Mouse (Mus musculus) stomach, postnatal 0 days (tissue): ENCODE measurements around the gene Spire2. TPM values are rescaled to one million over a fixed set of nuclear protein-coding genes. Genes with fewer than 3 reads are reported as not detected.

Experiments
- ATAC-seq: fragments of 200-750 bp; cut with Nextera tagmentation; 2 replicates; pipeline ENCODE4 v1.8.0; 2017; ENCODE audit not compliant: low FRiP score, low TSS enrichment
- DNase-seq: peaks from one replicate; pipeline ENCODE4 v3.0.0-alpha.2; 2016; ENCODE audit warnings: low spot score
- H3K27ac ChIP-seq: fragments of 300-500 bp; sonication (generic); replicated peaks from 2 replicates; pipeline ENCODE4 v1.5.1; 2014; ENCODE audit warnings: mild to moderate bottlenecking, control low read depth
- H3K27me3 ChIP-seq: fragments of 300-500 bp; sonication (generic); 2 replicates; pipeline ENCODE4 v1.6.1; 2014; ENCODE audit warnings: low read length; ENCODE audit not compliant: control insufficient read depth, insufficient read depth
- H3K36me3 ChIP-seq: fragments of 300-500 bp; sonication (generic); 2 replicates; pipeline ENCODE4 v1.6.1; 2014; ENCODE audit warnings: low read length, mixed read lengths; ENCODE audit not compliant: control insufficient read depth, insufficient read depth
- H3K4me1 ChIP-seq: fragments of 300-500 bp; sonication (generic); replicated peaks from 2 replicates; pipeline ENCODE4 v1.6.1; 2014; ENCODE audit warnings: antibody characterized with exemption; ENCODE audit not compliant: control insufficient read depth, insufficient read depth
- H3K4me2 ChIP-seq: fragments of 300-500 bp; sonication (generic); replicated peaks from 2 replicates; pipeline ENCODE4 v1.6.1; 2014; ENCODE audit warnings: low read depth, mild to moderate bottlenecking, control low read depth, moderate library complexity
- H3K4me3 ChIP-seq: fragments of 300-500 bp; sonication (generic); 2 replicates; pipeline ENCODE4 v1.5.1; 2014; ENCODE audit warnings: low read depth, low read length, control low read depth
- H3K9ac ChIP-seq: fragments of 300-500 bp; sonication (generic); 2 replicates; pipeline ENCODE4 v1.6.1; 2014; ENCODE audit warnings: mild to moderate bottlenecking, low read length, control low read depth, mixed read lengths
- H3K9me3 ChIP-seq: fragments of 300-500 bp; sonication (generic); 2 replicates; pipeline ENCODE4 v1.6.1; 2016; ENCODE audit warnings: low read length; ENCODE audit not compliant: control insufficient read depth
- CTCF ChIP-seq: IDR thresholded peaks from 2 replicates; pipeline ENCODE4 v1.5.1; 2016; ENCODE audit warnings: antibody characterized with exemption, low read depth, mild to moderate bottlenecking, moderate library complexity
- EP300 ChIP-seq: optimal IDR thresholded peaks from 2 replicates; pipeline ENCODE3; 2016; ENCODE audit warnings: antibody characterized with exemption
- WGBS: fragments of 180-500 bp; shearing (Covaris S2); extraction: QIAGEN DNeasy Blood & Tissue Kit; methylation state at CpG from one replicate; pipeline ENCODE4 v1.1.7; 2014; 5-methylcytosine and 5-hydroxymethylcytosine counted together
- polyA plus RNA-seq: library from polyadenylated mRNA; unstranded; fragments of >200 nt; fragmentation: Nextera tagmentation; extraction: Ambion mirVana; gene quantifications from 2 replicates; pipeline ENCODE4 v1.2.1, GENCODE M21; 2015

The Spire2 gene
- polyA plus RNA-seq, 1 experiment from 2014 or later = 12.4 TPM

DNA sequence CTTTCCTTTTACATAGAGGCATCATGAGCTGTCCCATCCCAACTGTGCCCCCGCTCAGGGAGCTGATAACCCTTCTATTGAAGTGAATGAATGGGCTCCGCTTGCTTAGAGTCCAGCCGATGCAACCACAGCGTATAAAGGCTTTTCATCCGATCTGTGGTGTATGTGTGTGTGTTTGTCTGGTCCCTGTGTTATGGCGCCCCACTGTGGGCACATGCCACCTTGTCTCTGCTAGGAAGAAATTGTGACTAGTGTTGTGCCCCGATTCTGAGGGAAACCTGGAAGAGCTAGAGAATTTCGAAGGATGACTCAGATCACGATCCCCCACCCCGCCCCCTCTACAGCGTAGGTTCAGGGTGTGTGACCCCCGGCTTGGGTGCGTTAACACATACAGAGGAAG, 20.3 kb downstream of the Spire2 start:
- Histone ChIP-seq H3K4me1 (no peaks in the 10 kb centered on the region), H3K4me2 (no peak overlapping the region), H3K4me3 (no peak overlapping the region), H3K36me3 (no peaks in the 10 kb centered on the region), H3K9me3 (no peaks in the 10 kb centered on the region), H3K27ac (no peak overlapping the region), H3K9ac (no peak overlapping the region), H3K27me3 (no peaks in the 10 kb centered on the region)
- 40% methylated on average over 13 of the region's 13 CpGs for WGBS
- DNase-seq (peak; percentile 81), ATAC-seq (0 out of 2 replicates have a peak, but pooled peaks have one; percentile 44)
- TF ChIP-seq EP300 = no peak
- peak; percentile 86 for TF ChIP-seq CTCF

DNA sequence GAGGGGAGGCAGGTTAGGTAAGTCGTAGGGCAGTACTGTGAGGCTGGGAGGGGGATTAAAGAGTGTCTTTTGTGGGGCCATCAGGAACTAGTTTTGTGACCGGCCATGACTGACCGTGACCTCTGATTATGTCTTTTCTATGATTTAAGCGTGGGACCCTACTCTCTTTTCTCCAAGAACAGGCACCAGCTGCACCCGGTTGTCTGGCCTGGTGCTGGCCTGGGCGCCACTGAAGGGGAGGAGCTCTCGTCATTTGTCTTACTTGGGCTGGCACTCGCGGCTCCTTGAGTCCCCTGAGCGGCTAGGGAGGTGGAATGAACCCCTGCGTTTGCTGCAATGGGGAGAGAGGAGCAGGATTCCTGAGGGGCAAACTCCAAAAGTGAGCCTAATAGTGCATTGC, 20.7 kb downstream of the Spire2 start:
- TF ChIP-seq EP300 (no peak), CTCF (no peak)
- Histone ChIP-seq H3K36me3 (no peaks in the 10 kb centered on the region), H3K9me3 (no peaks in the 10 kb centered on the region), H3K4me3 (no peak overlapping the region), H3K4me1 (no peaks in the 10 kb centered on the region), H3K27me3 (no peaks in the 10 kb centered on the region), H3K9ac (no peak overlapping the region), H3K4me2 (no peak overlapping the region), H3K27ac (no peak overlapping the region)
- WGBS = 36% methylated on average over 11 of the region's 11 CpGs
- ATAC-seq = no peak
- DNase-seq = no peak

DNA sequence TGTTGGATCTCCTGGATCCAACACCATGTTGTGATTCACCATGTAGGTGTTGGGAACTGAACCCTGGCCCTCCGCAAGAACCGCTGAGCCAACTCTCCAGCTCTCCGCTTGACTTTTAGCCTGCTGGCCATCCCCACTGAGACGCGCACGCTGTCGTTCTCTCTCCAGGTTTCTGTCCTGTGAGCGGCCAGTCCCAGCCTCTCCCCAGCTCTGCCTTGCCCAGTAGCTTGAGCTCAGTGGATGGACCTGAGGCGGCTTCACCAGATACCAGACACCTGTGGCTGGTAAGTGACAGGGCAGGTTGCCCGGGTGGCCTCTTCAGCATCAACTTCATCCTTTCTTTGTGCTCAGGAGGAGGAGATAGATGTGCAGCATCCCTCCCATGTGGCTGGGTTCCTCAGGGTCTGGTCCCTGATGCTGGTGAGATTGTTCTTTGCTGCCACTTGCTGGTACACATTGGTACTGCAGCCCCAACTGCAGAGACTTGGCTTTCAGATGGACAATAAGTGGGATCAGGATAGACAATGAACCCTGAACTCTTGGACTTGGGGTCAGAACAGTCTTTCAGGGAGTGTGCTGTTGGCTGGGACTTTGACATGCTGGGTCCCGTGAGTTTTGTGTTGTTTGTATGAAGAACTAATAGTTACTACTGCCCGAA, 28.7 kb downstream of the Spire2 start:
- H3K27me3 ChIP-seq = no peaks in the 10 kb centered on the region
- peak; percentile 81 for DNase-seq
- H3K36me3 ChIP-seq = no peaks in the 10 kb centered on the region
- no peaks in the 10 kb centered on the region for H3K9me3 ChIP-seq
- H3K4me1 ChIP-seq = no peaks in the 10 kb centered on the region
- WGBS = 45% methylated on average over 12 of the region's 12 CpGs
- H3K4me3 ChIP-seq = no peak overlapping the region
- H3K9ac ChIP-seq = no peak overlapping the region
- no peak overlapping the region for H3K27ac ChIP-seq
- H3K4me2 ChIP-seq = no peak overlapping the region
- TF ChIP-seq CTCF (peak; percentile 97), EP300 (no peak)
- peak; percentile 38; the same call in 1 of the 2 replicates for ATAC-seq

DNA sequence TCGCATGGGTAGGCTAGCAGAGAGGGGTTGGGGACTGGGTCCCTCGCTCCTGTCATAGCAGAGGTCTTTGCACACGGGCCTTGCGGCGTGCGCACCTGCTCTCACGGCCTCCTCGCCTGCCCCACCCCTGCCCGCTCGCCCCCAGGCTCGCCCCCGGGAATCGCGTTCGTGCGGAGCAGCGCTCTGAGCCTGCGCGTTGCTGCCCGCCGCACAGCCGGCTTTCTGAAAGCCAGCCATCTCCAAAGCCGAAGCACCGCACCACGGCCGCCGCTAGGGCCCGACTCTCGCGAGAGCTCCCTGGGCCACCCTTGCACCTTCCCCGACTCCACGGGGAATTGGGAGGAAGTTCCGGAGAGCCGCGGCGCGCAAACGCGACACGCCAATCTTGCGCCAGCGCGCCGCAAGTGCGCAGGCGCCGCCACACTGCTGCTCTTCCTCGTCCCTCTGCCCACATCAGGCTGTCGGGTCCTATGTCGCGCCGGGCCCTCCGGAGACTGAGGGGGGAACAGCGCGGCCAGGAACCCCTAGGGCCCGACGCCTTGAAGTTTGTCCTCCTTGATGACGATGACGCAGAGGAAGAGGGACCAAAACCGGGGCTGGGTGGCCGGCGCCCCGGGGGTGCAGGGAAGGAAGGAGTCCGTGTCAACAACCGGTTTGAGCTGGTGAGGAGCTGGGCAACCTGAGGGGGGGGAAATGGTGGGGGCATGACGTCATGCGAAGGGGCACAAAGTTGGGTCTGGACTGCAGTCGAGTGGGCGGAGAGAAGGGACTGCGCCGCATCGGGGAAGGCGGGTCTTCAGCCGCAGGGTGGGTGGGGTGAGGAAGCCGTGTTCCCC, 41.1 kb downstream of the Spire2 start, which contains the start of gene Tcf25:
Gene Tcf25 (plus strand): TSS at position 351 of the 836 bp plus-strand sequence.
- DNase-seq (peak; percentile 98), ATAC-seq (peak; percentile 94)
- no peaks in the 10 kb centered on the region for H3K27me3 ChIP-seq
- TF ChIP-seq CTCF (peak; percentile 79), EP300 (peak; percentile 98)
- no peaks in the 10 kb centered on the region for H3K4me1 ChIP-seq
- WGBS = under 1% methylated on average over 72 of the region's 75 CpGs
- peak within 1 kb of the TSS; percentile 84 for H3K4me3 ChIP-seq
- H3K27ac ChIP-seq = peak within 1 kb of the TSS; percentile 98
- H3K36me3 ChIP-seq = no peaks in the 10 kb centered on the region
- peak within 1 kb of the TSS; percentile 94 for H3K9ac ChIP-seq
- H3K4me2 ChIP-seq = peak within 1 kb of the TSS; percentile 86
- no peaks in the 10 kb centered on the region for H3K9me3 ChIP-seq

DNA sequence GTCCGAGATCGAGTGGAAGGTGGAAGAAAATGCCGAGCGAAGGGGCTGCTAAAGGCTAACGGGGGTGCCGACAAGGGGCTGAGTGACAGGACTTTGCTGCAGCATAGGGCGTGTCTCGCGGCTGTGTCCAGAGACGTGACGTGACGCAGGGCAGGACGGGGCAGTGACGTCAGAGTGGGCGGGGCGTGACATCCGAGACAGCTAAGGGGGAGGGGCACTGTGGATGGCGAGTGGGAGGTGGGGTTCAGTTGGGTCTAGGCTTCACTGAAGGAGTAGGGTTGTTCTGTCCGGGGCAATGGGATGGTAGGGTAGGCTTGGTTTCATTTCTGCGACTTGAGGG, 41.7 kb downstream of the Spire2 start:
- Histone ChIP-seq H3K27ac (peak overlapping the region; percentile 98), H3K4me1 (no peaks in the 10 kb centered on the region), H3K4me3 (peak overlapping the region; percentile 84), H3K27me3 (no peaks in the 10 kb centered on the region), H3K9ac (peak overlapping the region; percentile 94), H3K9me3 (no peaks in the 10 kb centered on the region), H3K36me3 (no peaks in the 10 kb centered on the region), H3K4me2 (peak overlapping the region; percentile 86)
- DNase-seq (peak; percentile 94), ATAC-seq (peak; percentile 86)
- no peak for TF ChIP-seq EP300
- no peak for TF ChIP-seq CTCF
- WGBS = 0% methylated on average over 14 of the region's 20 CpGs

DNA sequence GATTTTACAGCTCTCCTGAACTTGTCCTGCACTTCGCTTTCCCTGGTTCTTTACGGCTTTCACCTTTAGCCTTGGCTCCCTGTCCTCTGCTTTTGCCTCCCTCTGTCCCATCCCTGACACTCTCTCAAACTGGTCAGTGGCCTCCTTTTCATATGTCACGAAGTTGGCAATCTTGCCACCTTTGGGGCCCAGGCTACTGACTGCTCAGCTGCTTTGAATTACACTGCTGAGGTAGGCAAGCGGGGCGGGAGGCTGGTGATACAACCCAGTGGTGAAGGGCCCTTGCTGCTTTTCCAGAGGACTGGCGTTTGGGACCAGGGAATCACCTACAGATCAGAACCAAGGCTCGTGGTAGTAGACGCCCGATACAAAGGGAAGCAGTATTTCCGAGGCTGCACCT, 43.2 kb downstream of the Spire2 start:
- no peak overlapping the region for H3K4me2 ChIP-seq
- no peaks in the 10 kb centered on the region for H3K4me1 ChIP-seq
- DNase-seq = no peak
- no peak for ATAC-seq
- no peak overlapping the region for H3K27ac ChIP-seq
- H3K36me3 ChIP-seq = no peaks in the 10 kb centered on the region
- H3K9me3 ChIP-seq = no peaks in the 10 kb centered on the region
- no peak overlapping the region for H3K4me3 ChIP-seq
- no peak for TF ChIP-seq CTCF
- H3K9ac ChIP-seq = no peak overlapping the region
- no peaks in the 10 kb centered on the region for H3K27me3 ChIP-seq
- whole genome bisulfite sequencing = 89% methylated on average over 10 of the region's 10 CpGs
